Mouse (Mus musculus) C2C12 (cell line): ENCODE measurements around the gene Lrch1. TPM values are rescaled to one million over a fixed set of nuclear protein-coding genes. Genes with fewer than 3 reads are reported as not detected.

ENCODE experiments used
- H3K27me3 ChIP-seq: one replicate; pipeline ENCODE4 v1.6.1; 2011; ENCODE audit not compliant: control insufficient read depth, insufficient read depth, insufficient read length
- H3K36me3 ChIP-seq: one replicate; pipeline ENCODE4 v1.6.1; 2011; ENCODE audit not compliant: control insufficient read depth, insufficient read depth
- H3K4me3 ChIP-seq: one replicate; pipeline ENCODE4 v1.5.1; 2011; ENCODE audit warnings: mild to moderate bottlenecking, control low read depth; ENCODE audit not compliant: poor library complexity, insufficient read depth, severe bottlenecking
- H3K79me2 ChIP-seq: one replicate; pipeline ENCODE4 v1.6.1; 2011; ENCODE audit not compliant: control insufficient read depth, insufficient read depth
- H3K79me3 ChIP-seq: one replicate; pipeline ENCODE4 v1.6.1; 2011; ENCODE audit warnings: low read depth, control low read depth
- H3ac ChIP-seq: one replicate; pipeline ENCODE3; 2011; ENCODE audit warnings: low read depth; ENCODE audit not compliant: control insufficient read depth, insufficient read length
- CEBPB ChIP-seq: IDR thresholded peaks from one replicate; pipeline ENCODE4 v1.6.1; 2011; ENCODE audit warnings: low read depth, mild to moderate bottlenecking, control low read depth, moderate library complexity
- CTCF ChIP-seq: IDR thresholded peaks from one replicate; pipeline ENCODE4 v1.5.1; 2011; ENCODE audit not compliant: control insufficient read depth, insufficient read depth, insufficient read length
- FOSL1 ChIP-seq: IDR thresholded peaks from one replicate; pipeline ENCODE4 v1.8.0; 2011; ENCODE audit warnings: mild to moderate bottlenecking, low read length; ENCODE audit not compliant: poor library complexity, insufficient read depth, severe bottlenecking
- MAX ChIP-seq: IDR thresholded peaks from one replicate; pipeline ENCODE4 v1.6.1; 2011; ENCODE audit warnings: mild to moderate bottlenecking, control low read depth
- MYOD1 ChIP-seq: IDR thresholded peaks from one replicate; pipeline ENCODE4 v1.6.1; 2011; ENCODE audit warnings: low read depth; ENCODE audit not compliant: control insufficient read depth, insufficient read length
- MYOG ChIP-seq: IDR thresholded peaks from one replicate; pipeline ENCODE4 v1.6.1; 2011; ENCODE audit not compliant: control insufficient read depth, insufficient read length; ENCODE audit errors: extremely low read depth
- USF1 ChIP-seq: IDR thresholded peaks from one replicate; pipeline ENCODE4 v1.6.1; 2011; ENCODE audit warnings: low read depth, mild to moderate bottlenecking, control low read depth, moderate library complexity
- polyA plus RNA-seq: library from polyadenylated mRNA; unstranded; fragments of >200 nt; fragmentation: generic; extraction: Trizol; gene quantifications from one replicate; pipeline ENCODE4 v1.2.1, GENCODE M21; 2012; ENCODE audit warnings: missing spikeins

Gene Lrch1
- polyA plus RNA-seq, 1 experiment, result 5.0 TPM

- no peaks in the 10 kb centered on the region for H3K36me3 ChIP-seq
- no peaks in the 10 kb centered on the region for H3K27me3 ChIP-seq
- H3K79me2 ChIP-seq, result no peaks in the 10 kb centered on the region
- H3K79me3 ChIP-seq, result peaks cover 2% of the 10 kb centered on the region
- H3K4me3 ChIP-seq, result no peak overlapping the region
- TF ChIP-seq MYOD1, result no peak
- TF ChIP-seq FOSL1, result no peak
- no peak for TF ChIP-seq MAX
- TF ChIP-seq USF1, result no peak
- no peak for TF ChIP-seq CTCF
- TF ChIP-seq MYOG, result no peak
- no peak for TF ChIP-seq CEBPB
- no peak overlapping the region for H3ac ChIP-seq
Measured at GRCm38 (mm10) chr14:74929739-74930138, 17.9 kb downstream of the Lrch1 start.

DNA sequence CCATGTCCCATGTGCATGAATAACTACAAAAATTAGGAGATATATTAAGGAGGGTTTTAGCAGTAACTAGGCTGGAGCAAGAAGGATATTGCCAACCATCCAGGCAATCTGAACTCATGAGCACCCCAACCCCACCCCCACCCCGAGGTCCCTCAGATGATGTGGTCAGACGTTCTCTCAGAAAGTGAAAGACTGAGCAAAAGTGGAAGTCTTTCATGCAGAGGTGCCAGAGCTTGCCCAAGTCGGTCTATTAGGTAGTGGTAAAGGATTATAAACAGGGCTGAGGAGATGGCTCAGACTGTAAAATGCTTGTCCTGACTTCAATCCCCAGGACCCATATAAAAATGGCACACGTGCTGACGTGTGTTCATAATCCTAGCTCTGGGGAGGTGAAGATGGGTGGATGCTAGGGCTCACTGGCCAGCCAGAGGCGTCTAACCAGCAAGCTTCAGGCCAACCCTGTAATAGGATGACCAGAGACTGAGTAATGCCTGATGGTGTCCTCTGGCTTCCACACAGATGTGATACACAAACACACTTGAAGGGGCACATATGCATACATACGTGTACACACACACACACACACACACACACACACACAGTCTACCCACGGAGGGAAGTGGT, 18.8 kb downstream of the Lrch1 start:
- TF ChIP-seq CEBPB (no peak), MAX (no peak)
- Histone ChIP-seq H3K79me2 (no peaks in the 10 kb centered on the region), H3K79me3 (peaks cover 2% of the 10 kb centered on the region), H3K27me3 (no peaks in the 10 kb centered on the region), H3ac (no peak overlapping the region), H3K36me3 (no peaks in the 10 kb centered on the region), H3K4me3 (no peak overlapping the region)

DNA sequence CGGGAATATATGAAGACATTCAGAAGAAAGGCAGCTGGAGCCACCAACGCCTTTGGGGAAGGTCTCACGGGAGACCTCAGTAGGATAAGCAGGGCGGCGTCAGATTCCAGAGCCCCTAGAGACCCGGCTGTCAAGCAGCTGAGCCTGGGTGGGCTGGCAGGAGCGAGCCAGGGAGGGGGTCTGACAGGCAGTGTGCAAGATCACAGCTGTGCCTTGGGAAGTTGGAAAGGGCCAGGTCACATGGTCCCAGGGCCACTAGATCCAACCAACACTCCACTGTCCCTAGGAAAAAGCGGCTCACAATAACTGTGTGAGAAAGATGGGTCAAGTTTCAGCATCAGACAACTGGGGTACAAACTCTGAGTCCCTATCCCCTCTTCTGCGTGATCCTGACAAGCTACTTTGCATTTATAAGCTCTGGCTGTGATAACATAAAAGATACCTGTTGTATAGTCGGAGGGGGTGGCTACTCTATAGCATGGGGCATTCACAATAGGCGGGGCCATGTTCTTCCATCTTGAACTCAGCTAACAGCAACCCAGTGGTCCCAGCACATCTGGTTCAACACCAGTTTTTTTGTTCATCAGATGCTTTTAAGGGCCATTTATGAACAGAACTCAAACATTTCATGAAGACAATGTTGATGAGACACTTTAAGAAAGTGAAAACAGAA, 20.6 kb downstream of the Lrch1 start:
- Histone ChIP-seq H3K79me3 (no peaks in the 10 kb centered on the region), H3K36me3 (no peaks in the 10 kb centered on the region), H3K4me3 (no peak overlapping the region), H3K79me2 (no peaks in the 10 kb centered on the region), H3K27me3 (no peaks in the 10 kb centered on the region), H3ac (no peak overlapping the region)
- TF ChIP-seq CTCF, result no peak
- TF ChIP-seq USF1, result peak; percentile 6

DNA sequence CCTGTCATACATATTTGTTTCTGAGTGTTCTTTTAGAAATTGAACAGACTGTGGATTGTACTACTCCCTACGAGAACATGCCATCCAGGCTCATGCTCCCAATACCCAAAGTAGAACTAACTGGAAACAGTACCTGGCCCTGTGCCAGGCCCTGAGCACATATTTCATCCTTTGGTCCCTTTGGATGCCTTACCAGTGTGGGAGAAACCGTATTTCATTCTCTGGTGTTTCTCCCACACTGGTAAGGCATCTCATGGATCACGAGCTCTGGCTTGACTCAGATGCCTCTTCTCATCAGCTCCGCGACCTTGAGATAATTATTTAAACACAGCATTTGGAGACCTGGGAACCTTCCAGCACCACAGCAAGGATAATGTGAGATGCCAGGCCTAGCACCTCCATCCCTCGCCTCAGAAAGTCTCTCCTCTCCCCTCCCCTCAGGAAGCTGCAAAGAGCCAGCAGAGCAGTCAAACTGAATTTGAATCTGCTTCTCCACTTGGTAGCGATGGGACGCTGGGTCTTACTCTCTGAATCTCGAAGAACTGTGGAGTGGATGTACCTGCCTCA, 21.6 kb downstream of the Lrch1 start:
- Histone ChIP-seq H3K27me3 (no peaks in the 10 kb centered on the region), H3K36me3 (no peaks in the 10 kb centered on the region), H3K4me3 (no peak overlapping the region), H3ac (no peak overlapping the region), H3K79me3 (no peaks in the 10 kb centered on the region), H3K79me2 (no peaks in the 10 kb centered on the region)
- no peak for TF ChIP-seq CTCF
- TF ChIP-seq MAX, result no peak
- no peak for TF ChIP-seq CEBPB
- TF ChIP-seq MYOD1, result no peak
- TF ChIP-seq MYOG, result no peak
- no peak for TF ChIP-seq FOSL1
- TF ChIP-seq USF1, result no peak

GRCm38 (mm10) chr14:74924521-74924920, 23.2 kb downstream of the Lrch1 start:
- H3ac ChIP-seq, result no peak overlapping the region
- no peak overlapping the region for H3K4me3 ChIP-seq

GRCm38 (mm10) chr14:74924031-74924430, 23.6 kb downstream of the Lrch1 start:
- H3K4me3 ChIP-seq, result no peak overlapping the region
- no peaks in the 10 kb centered on the region for H3K79me3 ChIP-seq
- TF ChIP-seq MYOG (no peak), USF1 (no peak)
- H3K79me2 ChIP-seq, result no peaks in the 10 kb centered on the region
- no peaks in the 10 kb centered on the region for H3K27me3 ChIP-seq
- H3K36me3 ChIP-seq, result no peaks in the 10 kb centered on the region
- no peak overlapping the region for H3ac ChIP-seq

More at GRCm38 (mm10) chr14:74924521-74924920, 23.2 kb downstream of the Lrch1 start:
- Histone ChIP-seq H3K36me3 (no peaks in the 10 kb centered on the region), H3K27me3 (no peaks in the 10 kb centered on the region), H3K79me2 (no peaks in the 10 kb centered on the region), H3K79me3 (no peaks in the 10 kb centered on the region)
- no peak for TF ChIP-seq CEBPB
- TF ChIP-seq USF1, result no peak
- no peak for TF ChIP-seq CTCF
- TF ChIP-seq MYOD1, result no peak
- TF ChIP-seq MYOG, result no peak
- TF ChIP-seq FOSL1, result no peak
